Comparison of ENCODE assay signal across 1 mouse cellular context in the genomic region with DNA sequence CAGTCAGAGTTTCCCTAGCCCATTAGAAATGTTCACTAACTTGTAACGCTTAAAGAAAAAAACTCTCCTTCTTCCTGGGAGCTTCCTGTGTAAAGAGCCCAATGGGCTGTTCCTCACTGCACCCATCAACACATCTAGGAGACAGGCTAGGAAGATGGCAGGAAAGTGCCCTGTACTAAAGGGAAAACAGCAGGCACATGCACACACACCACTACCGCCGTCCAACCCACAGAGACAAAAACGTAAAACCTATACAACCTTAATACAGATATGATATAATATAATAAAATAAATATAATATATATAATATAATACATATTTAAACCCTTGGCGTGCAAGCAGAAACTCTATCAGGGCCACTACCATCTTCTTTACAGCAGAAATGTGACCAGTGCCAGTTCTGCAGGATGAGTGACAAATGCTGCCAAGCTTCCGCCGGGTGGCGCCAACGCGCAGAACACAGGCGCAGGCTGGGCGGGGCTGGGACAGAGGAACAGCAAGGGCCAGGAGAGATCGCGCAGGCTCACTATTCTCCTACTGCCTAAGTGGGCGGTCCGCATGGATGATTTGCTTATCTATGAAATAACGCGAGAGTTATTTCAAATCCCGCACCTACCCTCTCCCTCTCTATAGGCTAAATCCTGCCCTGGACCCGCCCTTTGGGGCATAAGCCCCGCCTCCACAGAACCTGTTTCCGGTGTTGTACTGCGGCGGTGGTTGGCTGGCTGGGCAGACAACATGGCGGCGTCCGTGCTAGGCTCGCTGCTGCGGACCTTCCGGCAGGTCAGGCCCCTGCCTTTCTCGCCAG.
A peak's percentile ranks its signal among the peaks of the same experiment; 100 is the strongest.
TF ChIP-seq lines count a peak whose summit lies in the region.

Gene Mrps14 (plus strand): TSS at position 687 of the 808 bp plus-strand sequence.

TF ChIP-seq in CH12.LX, 34 proteins besides CTCF, POLR2A, EP300 and RAD21 (continued from another document):
- TF ChIP-seq MXI1 (IDR thresholded peaks at IDR 0.05; ENCODE audit: low read depth, low read length): peak; percentile 55; the same call in 1 of the 2 replicates
- peak; percentile 76; the same call in 1 of the 2 replicates for TF ChIP-seq TBP (conservative IDR thresholded peaks at IDR 0.05; ENCODE audit: low read depth, low read length)
- no peak for TF ChIP-seq UBTF (IDR thresholded peaks at IDR 0.05; ENCODE audit: low read depth, low read length)
- no peak for TF ChIP-seq JUN (IDR thresholded peaks at IDR 0.05; ENCODE audit: insufficient read depth, low read depth, low read length)
- TF ChIP-seq MEF2A (IDR thresholded peaks at IDR 0.05; ENCODE audit: borderline replicate concordance, low read depth, low read length): peak; percentile 40; the same call in 1 of the 2 replicates
- no peak for TF ChIP-seq USF2 (conservative IDR thresholded peaks at IDR 0.05; ENCODE audit: low read depth, low read length)
- TF ChIP-seq ELF1 (IDR thresholded peaks at IDR 0.05; ENCODE audit: low read depth, low read length): peak; percentile 83
- peak; percentile 28; the same call in 1 of the 2 replicates for TF ChIP-seq MAX (IDR thresholded peaks at IDR 0.05; ENCODE audit: low read length)
- TF ChIP-seq TCF12 (IDR thresholded peaks at IDR 0.05; ENCODE audit: low read depth, low read length): peak; percentile 57; the same call in 1 of the 2 replicates
- peak; percentile 70 for TF ChIP-seq NELFE (IDR thresholded peaks at IDR 0.05; ENCODE audit: low read depth, low read length)
- peak; percentile 87 for TF ChIP-seq HCFC1 (IDR thresholded peaks at IDR 0.05; ENCODE audit: low read depth, low read length)
- no peak; the same call in 1 of the 2 replicates for TF ChIP-seq BHLHE40 (IDR thresholded peaks at IDR 0.05; ENCODE audit: low read depth, low read length)
- peak; percentile 84 for TF ChIP-seq NRF1 (IDR thresholded peaks at IDR 0.05; ENCODE audit: low read depth, low read length)
- TF ChIP-seq CHD1 (IDR thresholded peaks at IDR 0.05; ENCODE audit: low read depth, low read length): no peak
- TF ChIP-seq KAT2A (IDR thresholded peaks at IDR 0.05; ENCODE audit: insufficient replicate concordance, low read length): peak; percentile 74; the same call in 1 of the 2 replicates
- TF ChIP-seq MYC (IDR thresholded peaks at IDR 0.05; ENCODE audit: low read depth, low read length): peak; percentile 63; the same call in 1 of the 2 replicates
- peak; percentile 99 for TF ChIP-seq CHD2 (IDR thresholded peaks at IDR 0.05; ENCODE audit: low read length)
- no peak for TF ChIP-seq ZNF384 (IDR thresholded peaks at IDR 0.05; ENCODE audit: low read depth, low read length)
- no peak for TF ChIP-seq E2F4 (IDR thresholded peaks at IDR 0.05; ENCODE audit: insufficient replicate concordance, low read depth, low read length)
- peak; percentile 91 for TF ChIP-seq MAZ (IDR thresholded peaks at IDR 0.05; ENCODE audit: low read depth, low read length)
- no peak for TF ChIP-seq GABPA (IDR thresholded peaks at IDR 0.05; ENCODE audit: insufficient replicate concordance, low read depth, low read length)
- TF ChIP-seq ZMIZ1 (IDR thresholded peaks at IDR 0.05; ENCODE audit: low read depth, low read length): no peak
